Mouse (Mus musculus) CH12.LX (cell line): ENCODE measurements around the gene Psmb9. TPM values are rescaled to one million over a fixed set of nuclear protein-coding genes. Genes with fewer than 3 reads are reported as not detected.

ENCODE experiments used
- DNase-seq: peaks from one replicate; pipeline ENCODE4 v3.0.0-alpha.2; 2013; ENCODE audit errors: extremely low read depth
- H3K27ac ChIP-seq: 2 replicates; pipeline ENCODE4 v1.5.1; 2012; ENCODE audit warnings: low read depth, mild to moderate bottlenecking, control low read depth, moderate library complexity; ENCODE audit not compliant: insufficient read depth
- H3K27me3 ChIP-seq: replicated peaks from 2 replicates; pipeline ENCODE3; 2012; ENCODE audit warnings: inconsistent platforms
- H3K36me3 ChIP-seq, 2 experiments: replicated peaks in 1 of 2; 2 replicates each; pipeline versions ENCODE3 to v1.6.1; 2012; ENCODE audit warnings: inconsistent platforms in 1 of 2, low read length in 1 of 2, mild to moderate bottlenecking in 1 of 2, mixed read lengths in 1 of 2, moderate library complexity in 1 of 2; ENCODE audit not compliant: control insufficient read depth in 1 of 2, insufficient read depth in 1 of 2
- H3K4me1 ChIP-seq, 2 experiments: 2 replicates each; pipeline ENCODE4 v1.6.1; 2012; ENCODE audit warnings: inconsistent platforms in 1 of 2, moderate library complexity in 1 of 2; ENCODE audit not compliant: insufficient read depth in 2 of 2, control insufficient read depth in 1 of 2
- H3K4me2 ChIP-seq: 2 replicates; pipeline ENCODE4 v1.6.1; 2012; ENCODE audit warnings: low read depth, mild to moderate bottlenecking, control low read depth; ENCODE audit not compliant: poor library complexity, insufficient read depth, severe bottlenecking
- H3K4me3 ChIP-seq, 3 experiments: fragments of 150-350 bp in 1 of 3; sonication (generic) in 1 of 3; replicated peaks in 1 of 3; 2 replicates each; pipeline versions ENCODE3 to v1.5.1; 2011 to 2012; ENCODE audit warnings: low read depth in 2 of 3, low read length in 2 of 3, mild to moderate bottlenecking in 2 of 3, moderate library complexity in 2 of 3, control low read depth in 1 of 3, improper control_type of control experiment in 1 of 3, inconsistent platforms in 1 of 3, mixed read lengths in 1 of 3; ENCODE audit not compliant: poor library complexity in 1 of 3
- H3K79me2 ChIP-seq: replicated peaks from 2 replicates; pipeline ENCODE4 v1.6.1; 2012; ENCODE audit warnings: mild to moderate bottlenecking, moderate library complexity; ENCODE audit not compliant: control insufficient read depth, poor library complexity, insufficient read depth, severe bottlenecking; ENCODE audit errors: extremely low read depth
- H3K9ac ChIP-seq: 2 replicates; pipeline ENCODE4 v1.6.1; 2012; ENCODE audit warnings: low read depth, mild to moderate bottlenecking, control low read depth, moderate library complexity; ENCODE audit not compliant: insufficient read depth
- H3K9me3 ChIP-seq: replicated peaks from 2 replicates; pipeline ENCODE3; 2012; ENCODE audit warnings: low read length, inconsistent platforms, mixed read lengths
- BHLHE40 ChIP-seq: IDR thresholded peaks from 2 replicates; pipeline ENCODE4 v1.6.1; 2011; ENCODE audit warnings: mild to moderate bottlenecking, low read depth, low read length, improper control_type of control experiment
- CHD1 ChIP-seq: IDR thresholded peaks from 2 replicates; pipeline ENCODE4 v1.6.1; 2012; ENCODE audit warnings: low read depth, low read length, improper control_type of control experiment, inconsistent platforms
- CHD2 ChIP-seq: IDR thresholded peaks from 2 replicates; pipeline ENCODE4 v1.6.1; 2011; ENCODE audit warnings: low read length, improper control_type of control experiment
- CTCF ChIP-seq, 2 experiments: IDR thresholded peaks in 1 of 2; conservative IDR thresholded peaks in 1 of 2; 2 replicates each; pipeline ENCODE4 v1.5.1; 2011 to 2012; ENCODE audit warnings: low read depth in 2 of 2, low read length in 2 of 2, improper control_type of control experiment in 1 of 2, inconsistent platforms in 1 of 2, mild to moderate bottlenecking in 1 of 2, moderate library complexity in 1 of 2
- E2F4 ChIP-seq: IDR thresholded peaks from 2 replicates; pipeline ENCODE4 v1.6.1; 2011; ENCODE audit warnings: low read depth, low read length, improper control_type of control experiment; ENCODE audit not compliant: insufficient replicate concordance
- ELF1 ChIP-seq: IDR thresholded peaks from 2 replicates; pipeline ENCODE4 v1.6.1; 2014; ENCODE audit warnings: low read depth, mild to moderate bottlenecking, inconsistent platforms, low read length, improper control_type of control experiment
- EP300 ChIP-seq: IDR thresholded peaks from 2 replicates; pipeline ENCODE4 v1.6.1; 2011; ENCODE audit warnings: low read length, improper control_type of control experiment
- ETS1 ChIP-seq: conservative IDR thresholded peaks from 2 replicates; pipeline ENCODE4 v1.6.1; 2012; ENCODE audit warnings: low read depth, mild to moderate bottlenecking, inconsistent platforms, low read length, improper control_type of control experiment, moderate library complexity
- GABPA ChIP-seq: IDR thresholded peaks from 2 replicates; pipeline ENCODE4 v1.6.1; 2012; ENCODE audit warnings: low read depth, low read length, improper control_type of control experiment, inconsistent platforms; ENCODE audit not compliant: insufficient replicate concordance
- HCFC1 ChIP-seq: IDR thresholded peaks from 2 replicates; pipeline ENCODE4 v1.6.1; 2012; ENCODE audit warnings: low read depth, mild to moderate bottlenecking, inconsistent platforms, low read length, improper control_type of control experiment
- IRF4 ChIP-seq: IDR thresholded peaks from 2 replicates; pipeline ENCODE4 v1.6.1; 2014; ENCODE audit warnings: low read depth, mild to moderate bottlenecking, inconsistent platforms, low read length, improper control_type of control experiment
- JUN ChIP-seq: IDR thresholded peaks from 2 replicates; pipeline ENCODE4 v1.6.1; 2011; ENCODE audit warnings: low read depth, mild to moderate bottlenecking, low read length, improper control_type of control experiment, moderate library complexity; ENCODE audit not compliant: insufficient read depth
- JUND ChIP-seq: conservative IDR thresholded peaks from 2 replicates; pipeline ENCODE4 v1.6.1; 2011; ENCODE audit warnings: low read depth, low read length, improper control_type of control experiment
- KAT2A ChIP-seq: IDR thresholded peaks from 2 replicates; pipeline ENCODE4 v1.6.1; 2012; ENCODE audit warnings: low read length, improper control_type of control experiment, inconsistent platforms; ENCODE audit not compliant: insufficient replicate concordance
- MAFK ChIP-seq: IDR thresholded peaks from 2 replicates; pipeline ENCODE4 v1.6.1; 2011; ENCODE audit warnings: low read length, improper control_type of control experiment; ENCODE audit not compliant: insufficient replicate concordance
- MAX ChIP-seq: IDR thresholded peaks from 2 replicates; pipeline ENCODE4 v1.6.1; 2011; ENCODE audit warnings: low read length, improper control_type of control experiment
- MAZ ChIP-seq: IDR thresholded peaks from 2 replicates; pipeline ENCODE4 v1.6.1; 2012; ENCODE audit warnings: low read depth, mild to moderate bottlenecking, inconsistent platforms, low read length, improper control_type of control experiment, moderate library complexity
- MEF2A ChIP-seq: IDR thresholded peaks from 2 replicates; pipeline ENCODE4 v1.6.1; 2014; ENCODE audit warnings: low read depth, mild to moderate bottlenecking, inconsistent platforms, low read length, improper control_type of control experiment, borderline replicate concordance
- MXI1 ChIP-seq: IDR thresholded peaks from 2 replicates; pipeline ENCODE4 v1.6.1; 2011; ENCODE audit warnings: mild to moderate bottlenecking, low read depth, low read length, improper control_type of control experiment
- MYC ChIP-seq: IDR thresholded peaks from 2 replicates; pipeline ENCODE4 v1.6.1; 2011; ENCODE audit warnings: low read depth, mild to moderate bottlenecking, improper control_type of control experiment, low read length
- NELFE ChIP-seq: IDR thresholded peaks from 2 replicates; pipeline ENCODE4 v1.6.1; 2011; ENCODE audit warnings: low read depth, low read length, improper control_type of control experiment
- NRF1 ChIP-seq: IDR thresholded peaks from 2 replicates; pipeline ENCODE4 v1.6.1; 2014; ENCODE audit warnings: low read depth, mild to moderate bottlenecking, inconsistent platforms, low read length, improper control_type of control experiment, moderate library complexity
- PAX5 ChIP-seq: IDR thresholded peaks from 2 replicates; pipeline ENCODE4 v1.6.1; 2012; ENCODE audit warnings: low read length, inconsistent platforms, mixed read lengths
- POLR2A ChIP-seq: IDR thresholded peaks from 2 replicates; pipeline ENCODE4 v1.6.1; 2011; ENCODE audit warnings: low read depth, mild to moderate bottlenecking, improper control_type of control experiment, low read length
- POLR2AphosphoS2 ChIP-seq: IDR thresholded peaks from 2 replicates; pipeline ENCODE4 v1.6.1; 2011; ENCODE audit warnings: low read depth, low read length, improper control_type of control experiment
- RAD21 ChIP-seq: IDR thresholded peaks from 2 replicates; pipeline ENCODE4 v1.6.1; 2011; ENCODE audit warnings: low read depth, mild to moderate bottlenecking, low read length, improper control_type of control experiment, moderate library complexity
- RCOR1 ChIP-seq: conservative IDR thresholded peaks from 2 replicates; pipeline ENCODE4 v1.6.1; 2012; ENCODE audit warnings: low read depth, mild to moderate bottlenecking, inconsistent platforms, low read length, improper control_type of control experiment
- SIN3A ChIP-seq: IDR thresholded peaks from 2 replicates; pipeline ENCODE4 v1.6.1; 2012; ENCODE audit warnings: low read length, improper control_type of control experiment, inconsistent platforms
- SMC3 ChIP-seq: IDR thresholded peaks from 2 replicates; pipeline ENCODE4 v1.6.1; 2011; ENCODE audit warnings: low read depth, low read length, improper control_type of control experiment
- TBP ChIP-seq: conservative IDR thresholded peaks from 2 replicates; pipeline ENCODE4 v1.6.1; 2011; ENCODE audit warnings: low read depth, low read length, improper control_type of control experiment
- TCF12 ChIP-seq: IDR thresholded peaks from 2 replicates; pipeline ENCODE4 v1.6.1; 2014; ENCODE audit warnings: low read depth, mild to moderate bottlenecking, inconsistent platforms, low read length, improper control_type of control experiment
- UBTF ChIP-seq: IDR thresholded peaks from 2 replicates; pipeline ENCODE4 v1.6.1; 2012; ENCODE audit warnings: low read depth, mild to moderate bottlenecking, inconsistent platforms, low read length, improper control_type of control experiment, moderate library complexity
- USF1 ChIP-seq: IDR thresholded peaks from 2 replicates; pipeline ENCODE4 v1.6.1; 2014; ENCODE audit warnings: low read depth, mild to moderate bottlenecking, inconsistent platforms, low read length, improper control_type of control experiment
- USF2 ChIP-seq: conservative IDR thresholded peaks from 2 replicates; pipeline ENCODE4 v1.6.1; 2011; ENCODE audit warnings: low read depth, low read length, improper control_type of control experiment
- ZC3H11A ChIP-seq: IDR thresholded peaks from 2 replicates; pipeline ENCODE4 v1.6.1; 2012; ENCODE audit warnings: low read depth, mild to moderate bottlenecking, inconsistent platforms, low read length, improper control_type of control experiment
- ZKSCAN1 ChIP-seq: IDR thresholded peaks from 2 replicates; pipeline ENCODE4 v1.6.1; 2012; ENCODE audit warnings: low read depth, inconsistent platforms, low read length, improper control_type of control experiment, borderline replicate concordance
- ZMIZ1 ChIP-seq: IDR thresholded peaks from 2 replicates; pipeline ENCODE4 v1.6.1; 2012; ENCODE audit warnings: low read depth, mild to moderate bottlenecking, inconsistent platforms, low read length, improper control_type of control experiment
- ZNF384 ChIP-seq: IDR thresholded peaks from 2 replicates; pipeline ENCODE4 v1.6.1; 2012; ENCODE audit warnings: low read depth, low read length, improper control_type of control experiment, inconsistent platforms
- dilution Hi-C: fragments of 300-500 bp; cut with MboI; formaldehyde crosslinking; loops from 2 replicates; pipeline ENCODE4 v1.14.3; 2020; ENCODE audit warnings: low sequenced_read_pairs; ENCODE audit not compliant: extremely low pct_unique_long_range_greater_than_20kb, extremely low pct_ligation_motif_present
- in situ Hi-C: fragments of 300-500 bp; cut with MboI; formaldehyde crosslinking; loops from 3 replicates; pipeline ENCODE4 v1.14.3; 2019; ENCODE audit warnings: low sequenced_read_pairs, low pct_ligation_motif_present, low pct_unique_long_range_greater_than_20kb, mixed read lengths
- polyA plus RNA-seq: library from polyadenylated mRNA; unstranded; fragments of >175 nt; gene quantifications from 2 replicates; pipeline ENCODE4 v1.2.1, GENCODE M21; 2012; ENCODE audit warnings: low read depth; ENCODE audit not compliant: insufficient read length
- total RNA-seq, 2 experiments: library from RNA; depleted of rRNA; stranded (reverse); fragments of 300-350 nt in 1 of 2; fragments of >200 nt in 1 of 2; gene quantifications; 2 replicates each; pipeline ENCODE4 v1.2.3; 2012 to 2014

Psmb9 gene
- total RNA-seq (2012; rRNA removed) (435 and 547 TPM in 2 replicates), total RNA-seq (2014; rRNA removed) (156 and 159 TPM in 2 replicates), polyA plus RNA-seq (192 and 196 TPM in 2 replicates)

GRCm38 (mm10) chr17:34187261-34187916 is at the start of gene Psmb9, which contains the start of gene Tap1:
Gene Psmb9, minus strand, starts transcription at chr17:34187764.
Gene Tap1, plus strand, starts transcription at chr17:34187553.
- dilution Hi-C loops (no loop called here), in situ Hi-C loops (no loop called here)
- H3K36me3 ChIP-seq = peaks cover 43 to 61% of the 10 kb centered on the region in 2 experiments
- peak within 1 kb of the TSS; percentile 98 to 100 (median 99) for H3K4me3 ChIP-seq
- peak within 1 kb of the TSS; percentile 63 for H3K4me2 ChIP-seq
- H3K27ac ChIP-seq = peak within 1 kb of the TSS; percentile 98
- TF ChIP-seq USF2 = no peak
- TF ChIP-seq MAX = peak; percentile 50; the same call in 1 of the 2 replicates
- TF ChIP-seq CHD1 = no peak; the same call in 1 of the 2 replicates
- TF ChIP-seq POLR2A = peak; percentile 80
- TF ChIP-seq PAX5 = no peak
- no peak for TF ChIP-seq CTCF (conservative IDR thresholded peaks at IDR 0.05 in 1 of 2, IDR thresholded peaks at IDR 0.05 in 1 of 2; ENCODE audit: low read depth in 2 of 2, low read length in 2 of 2)
- TF ChIP-seq ZMIZ1 = peak; percentile 70; the same call in 1 of the 2 replicates
- TF ChIP-seq E2F4 = peak; percentile 71; the same call in 1 of the 2 replicates
- TF ChIP-seq RCOR1 = no peak; the same call in 1 of the 2 replicates
- TF ChIP-seq MAFK = no peak
- no peak for TF ChIP-seq ZKSCAN1
- TF ChIP-seq JUN = no peak
- TF ChIP-seq MXI1 = peak; percentile 67
- peak; percentile 83; the same call in 1 of the 2 replicates for TF ChIP-seq POLR2AphosphoS2
- TF ChIP-seq KAT2A = no peak
- TF ChIP-seq TBP = peak; percentile 37; the same call in 1 of the 2 replicates
- peak; percentile 51 for TF ChIP-seq ETS1
- TF ChIP-seq CHD2 = peak; percentile 96
- TF ChIP-seq RAD21 = no peak
- TF ChIP-seq SIN3A = peak; percentile 71
- peak; percentile 16 for TF ChIP-seq ELF1
- TF ChIP-seq SMC3 = no peak
- TF ChIP-seq BHLHE40 = peak; percentile 3; the same call in 1 of the 2 replicates
- peak; percentile 81 for TF ChIP-seq TCF12
- TF ChIP-seq IRF4 = peak; percentile 25; the same call in 1 of the 2 replicates
- no peak for TF ChIP-seq USF1
- TF ChIP-seq ZC3H11A = no peak
- TF ChIP-seq MAZ = no peak
- peak; percentile 82 for TF ChIP-seq NRF1
- peak; percentile 53 for TF ChIP-seq MEF2A
- peak; percentile 47 for TF ChIP-seq HCFC1
- TF ChIP-seq NELFE = peak; percentile 96
- TF ChIP-seq ZNF384 = no peak
- TF ChIP-seq EP300 = no peak
- no peak for TF ChIP-seq UBTF
- TF ChIP-seq JUND = no peak
- TF ChIP-seq MYC = no peak; the same call in 1 of the 2 replicates
- TF ChIP-seq GABPA = no peak
- H3K9ac ChIP-seq = peak within 1 kb of the TSS; percentile 100
- H3K9me3 ChIP-seq = no peaks in the 10 kb centered on the region
- peak; percentile 97 for DNase-seq
- peaks cover 25 to 57% of the 10 kb centered on the region in 2 experiments for H3K4me1 ChIP-seq
- no peaks in the 10 kb centered on the region for H3K27me3 ChIP-seq
- peaks cover 86% of the 10 kb centered on the region for H3K79me2 ChIP-seq
